Comparison of ENCODE assay signal across 20 mouse cellular contexts in genomic region chr11:88834134-88834533, GRCm38 (mm10).
"Had no signal": no experiment of that assay in that cellular context is flagged by ENCODE, and none has a peak within 500 bp of the region (broad histone marks: within the 10 kb centered on the region; RNA-seq: fewer than 3 reads in every experiment).

No protein-coding gene starts in this region.

- H3K9me3 ChIP-seq: limb, embryonic 13.5 days; liver, embryonic 12.5 days; liver, embryonic 15.5 days; lung, embryonic 15.5 days; midbrain, embryonic 13.5 days; neural tube, embryonic 12.5 days; neural tube, embryonic 15.5 days had no signal

- H3K4me1 ChIP-seq: liver, embryonic 12.5 days; liver, embryonic 15.5 days; lung, embryonic 15.5 days; midbrain, embryonic 13.5 days; neural tube, embryonic 12.5 days; neural tube, embryonic 15.5 days had no signal

- H3K27ac ChIP-seq: limb, embryonic 13.5 days; liver, embryonic 12.5 days; liver, embryonic 15.5 days; lung, embryonic 15.5 days; midbrain, embryonic 13.5 days; neural tube, embryonic 12.5 days; neural tube, embryonic 15.5 days had no signal

- ATAC-seq: liver, embryonic 12.5 days; midbrain, embryonic 13.5 days had no signal

- H3K4me3 ChIP-seq: limb, embryonic 13.5 days; liver, embryonic 12.5 days; liver, embryonic 15.5 days; lung, embryonic 15.5 days; midbrain, embryonic 13.5 days; neural tube, embryonic 12.5 days; neural tube, embryonic 15.5 days had no signal

- DNase-seq: kidney, adult 18-20 months; kidney, adult 9 months; left cerebral cortex, postnatal 4 days; liver; lung, adult 18-20 months; lung, postnatal 10 days; lung, postnatal 36 days; right cerebral cortex, adult 18-20 months; right cerebral cortex, postnatal 14 days; right cerebral cortex, postnatal 4 days; thymus, adult 2 months; thymus, postnatal 14 days; thymus, postnatal 4 days had no signal

- H3K9ac ChIP-seq: limb, embryonic 13.5 days; liver, embryonic 12.5 days; liver, embryonic 15.5 days; lung, embryonic 15.5 days; midbrain, embryonic 13.5 days; neural tube, embryonic 12.5 days; neural tube, embryonic 15.5 days had no signal

- H3K27me3 ChIP-seq: limb, embryonic 13.5 days; liver, embryonic 12.5 days; liver, embryonic 15.5 days; lung, embryonic 15.5 days; midbrain, embryonic 13.5 days; neural tube, embryonic 12.5 days; neural tube, embryonic 15.5 days had no signal

- H3K4me2 ChIP-seq: limb, embryonic 13.5 days; liver, embryonic 12.5 days; liver, embryonic 15.5 days; lung, embryonic 15.5 days; midbrain, embryonic 13.5 days; neural tube, embryonic 12.5 days; neural tube, embryonic 15.5 days had no signal
